Mouse (Mus musculus) lung, postnatal 0 days (tissue): ENCODE results near the gene Zfp961.

Source experiments
- CTCF ChIP-seq: IDR thresholded peaks from 2 replicates; pipeline ENCODE4 v1.5.1; 2016; ENCODE audit warnings: antibody characterized with exemption, mild to moderate bottlenecking
- EP300 ChIP-seq: IDR thresholded peaks from 2 replicates; pipeline ENCODE4 v1.6.1; 2016; ENCODE audit warnings: antibody characterized with exemption, mild to moderate bottlenecking, control low read depth

DNA sequence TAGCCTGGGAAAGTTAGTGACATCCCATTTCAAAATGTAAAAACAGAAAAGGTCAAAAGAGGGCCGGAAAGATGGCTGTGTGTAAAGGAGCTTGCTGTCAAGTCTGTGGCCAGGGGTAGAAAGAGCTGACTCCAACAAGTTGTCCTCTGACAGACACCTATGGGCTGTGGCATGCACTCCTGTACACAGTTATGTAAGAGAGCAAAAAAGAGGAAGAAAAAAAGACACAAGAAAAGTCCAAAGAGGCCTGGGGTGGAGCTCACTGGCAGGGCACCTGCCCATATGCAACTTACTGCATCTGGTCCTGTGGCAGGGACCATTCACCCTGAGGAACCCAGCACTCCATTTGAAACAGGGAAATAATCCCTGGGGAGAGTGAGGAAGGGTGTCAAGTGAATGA, 91.7 kb downstream of the Zfp961 start:
- TF ChIP-seq EP300, result no peak
- TF ChIP-seq CTCF, result no peak
